Mouse (Mus musculus) kidney, adult 2 months (tissue): ENCODE measurements around the gene Lin7a.

Source experiments
- CTCF ChIP-seq: fragments of 200-500 bp; conservative IDR thresholded peaks from 2 replicates; pipeline ENCODE4 v1.5.1; 2011; ENCODE audit warnings: low read depth, mild to moderate bottlenecking, control low read depth, low read length, moderate library complexity, mixed read lengths; ENCODE audit not compliant: insufficient read depth, insufficient read length
- POLR2A ChIP-seq: fragments of 200-500 bp; IDR thresholded peaks from one replicate; pipeline ENCODE4 v1.6.1; 2011; ENCODE audit warnings: low read depth, low read length, control low read depth

DNA sequence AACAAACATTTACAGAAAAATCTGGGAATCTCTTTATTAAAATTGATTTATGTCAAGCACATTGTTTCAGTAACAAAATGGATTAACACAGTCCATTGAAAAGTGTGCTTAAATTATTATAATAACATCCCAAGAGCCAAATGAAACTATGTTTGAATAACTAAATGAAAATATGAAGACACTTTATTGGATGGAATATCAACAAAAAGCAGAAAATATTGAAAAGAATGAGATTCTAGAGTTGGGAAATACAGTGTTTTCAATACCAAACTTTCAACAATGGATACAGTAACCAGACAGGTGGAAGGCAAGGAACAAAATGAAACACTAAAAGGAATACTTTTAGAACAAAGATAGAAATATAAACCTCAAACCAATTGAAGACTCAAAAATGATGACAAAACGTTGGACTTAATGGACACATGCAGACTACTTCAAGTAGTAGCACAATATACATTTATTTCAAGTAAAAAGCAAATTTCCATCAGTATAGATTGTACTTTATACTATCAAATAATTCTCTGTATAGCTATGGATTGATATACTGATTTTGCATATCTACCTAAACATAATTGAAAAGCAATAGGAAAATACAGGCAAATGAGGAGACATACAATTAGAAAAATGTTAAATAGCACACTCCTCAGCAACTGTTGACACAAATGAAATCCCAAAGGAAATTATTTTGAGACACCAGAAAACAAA, 28.6 kb upstream of the Lin7a start:
- TF ChIP-seq CTCF (no peak), POLR2A (no peak)
